Mouse (Mus musculus): ENCODE results near the gene Anapc11. TPM values are rescaled to one million over a fixed set of nuclear protein-coding genes. Genes with fewer than 3 reads are reported as not detected.

Gene Anapc11
- total RNA-seq, 2 experiments from 2014 or later = 117 to 118 TPM

DNA sequence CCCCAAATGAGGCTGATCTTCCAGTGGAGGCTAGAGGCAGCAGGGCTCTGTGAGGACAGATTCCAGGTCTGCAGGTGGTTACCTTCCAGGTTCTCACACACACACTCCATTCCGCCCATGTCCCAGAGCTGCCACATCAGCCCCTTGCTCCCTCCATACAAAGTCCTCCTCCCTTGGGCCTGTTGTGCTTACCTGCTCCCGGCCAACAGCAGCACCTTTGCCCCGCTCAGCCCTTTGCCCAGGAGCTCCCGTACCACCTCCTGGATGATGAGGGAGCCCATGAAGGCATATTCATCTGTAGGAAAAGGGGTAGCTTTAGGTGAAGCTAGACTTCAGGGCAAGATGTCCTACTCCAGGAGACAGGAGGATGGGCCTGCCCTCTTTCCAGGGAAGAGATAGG, 59.1 kb downstream of the Anapc11 start:
- DNase-seq = no peak

Small RNAs within 50 kb of the gene (microRNA-seq; reads per million reads assigned to microRNA genes)
- 0.20 to 0.69 reads per million in 2 experiments for gene Mir6936

Other genes with a start within 250 kb of the Anapc11 start
- 1,000 to 10,000 TPM in 1 of 2 experiments, 100 to 1,000 TPM in 1; 930 to 1,002 TPM for gene Actg1, start 249.9 kb upstream of the Anapc11 start, total RNA-seq (2021)
- under 1 TPM in 1 of 2 experiments, not detected in 1; 0.34 TPM for gene Fscn2, start 236.9 kb upstream of the Anapc11 start, total RNA-seq (2021)
- gene Faap100, start 219.7 kb upstream of the Anapc11 start, total RNA-seq (2021) = 10 to 100 TPM; 31.4 to 34.4 TPM
- gene Nploc4, start 160.7 kb upstream of the Anapc11 start, total RNA-seq (2021) = 10 to 100 TPM; 63.3 to 63.8 TPM
- 1 to 10 TPM; 3.0 to 4.0 TPM for gene Tspan10, start 155.8 kb upstream of the Anapc11 start, total RNA-seq (2021)
- under 1 TPM; 0.18 to 0.55 TPM for gene Pde6g, start 144.9 kb upstream of the Anapc11 start, total RNA-seq (2021)
- gene Oxld1, start 140.4 kb upstream of the Anapc11 start, total RNA-seq (2021) = 10 to 100 TPM; 25.1 to 26.1 TPM
- gene Ccdc137, start 140.3 kb upstream of the Anapc11 start, total RNA-seq (2021) = 10 to 100 TPM in 1 of 2 experiments, 1 to 10 TPM in 1; 8.7 to 10.3 TPM
- 10 to 100 TPM; 13.7 to 17.0 TPM for gene Arl16, start 130.8 kb upstream of the Anapc11 start, total RNA-seq (2021)
- 100 to 1,000 TPM; 229 to 250 TPM for gene Mrpl12, start 113.8 kb upstream of the Anapc11 start, total RNA-seq (2021)
- 10 to 100 TPM; 43.7 to 45.7 TPM for gene Slc25a10, start 106.6 kb upstream of the Anapc11 start, total RNA-seq (2021)
- 1 to 10 TPM; 1.7 to 1.8 TPM for gene Gcgr, start 67.7 kb upstream of the Anapc11 start, total RNA-seq (2021)
- gene Mcrip1, start 48.7 kb upstream of the Anapc11 start, total RNA-seq (2021) = 10 to 100 TPM; 76.5 to 82.6 TPM
- gene Ppp1r27, start 47.3 kb upstream of the Anapc11 start, total RNA-seq (2021) = under 1 TPM in 1 of 2 experiments, not detected in 1; 0.83 TPM
- 100 to 1,000 TPM; 353 to 365 TPM for gene P4hb, start 25.2 kb upstream of the Anapc11 start, total RNA-seq (2021)
- 100 to 1,000 TPM; 296 to 308 TPM for gene Arhgdia, start 16.8 kb upstream of the Anapc11 start, total RNA-seq (2021)
- 100 to 1,000 TPM; 134 TPM for gene Alyref, start 56 bp upstream of the Anapc11 start, total RNA-seq (2021)
- 1 to 10 TPM; 2.4 to 2.5 TPM for gene Npb, start 10.1 kb downstream of the Anapc11 start, total RNA-seq (2021)
- gene Pcyt2, start 19.5 kb downstream of the Anapc11 start, total RNA-seq (2021) = 10 to 100 TPM; 56.8 to 58.1 TPM
- gene Sirt7, start 26.8 kb downstream of the Anapc11 start, total RNA-seq (2021) = 10 to 100 TPM; 10.2 to 11.7 TPM
- gene Mafg, start 35.2 kb downstream of the Anapc11 start, total RNA-seq (2021) = 10 to 100 TPM; 23.4 to 25.8 TPM
- 1 to 10 TPM; 7.9 to 8.0 TPM for gene Pycr1, start 45.3 kb downstream of the Anapc11 start, total RNA-seq (2021)
- gene Myadml2, start 49.7 kb downstream of the Anapc11 start, total RNA-seq (2021) = 10 to 100 TPM; 26.3 to 28.1 TPM
- under 1 TPM; 0.16 to 0.26 TPM for gene Notum, start 62.8 kb downstream of the Anapc11 start, total RNA-seq (2021)
- gene Aspscr1, start 74.6 kb downstream of the Anapc11 start, total RNA-seq (2021) = 10 to 100 TPM; 62.7 to 64.0 TPM
- gene Cenpx, start 115.3 kb downstream of the Anapc11 start, total RNA-seq (2021) = 10 to 100 TPM; 39.5 to 41.8 TPM
- gene Lrrc45, start 115.5 kb downstream of the Anapc11 start, total RNA-seq (2021) = 10 to 100 TPM; 11.0 to 11.3 TPM
- 1 to 10 TPM; 1.5 to 1.8 TPM for gene Rac3, start 123.0 kb downstream of the Anapc11 start, total RNA-seq (2021)
- gene Dcxr, start 128.9 kb downstream of the Anapc11 start, total RNA-seq (2021) = 1 to 10 TPM; 3.6 to 4.5 TPM
- 1 to 10 TPM; 3.0 to 3.9 TPM for gene Cbr2, start 133.7 kb downstream of the Anapc11 start, total RNA-seq (2021)
- 10 to 100 TPM; 37.1 to 47.2 TPM for gene Hmga1b, start 164.4 kb downstream of the Anapc11 start, total RNA-seq (2021)
- 10 to 100 TPM; 13.2 to 13.3 TPM for gene Rfng, start 185.8 kb downstream of the Anapc11 start, total RNA-seq (2021)
- gene Gps1, start 185.9 kb downstream of the Anapc11 start, total RNA-seq (2021) = 10 to 100 TPM; 73.0 to 78.0 TPM
- 10 to 100 TPM; 34.0 to 37.5 TPM for gene Dus1l, start 198.0 kb downstream of the Anapc11 start, total RNA-seq (2021)
- 10 to 100 TPM; 59.3 to 63.9 TPM for gene Fasn, start 226.1 kb downstream of the Anapc11 start, total RNA-seq (2021)